Comparison of ENCODE assay signal across 8 mouse cellular contexts in the genomic region with DNA sequence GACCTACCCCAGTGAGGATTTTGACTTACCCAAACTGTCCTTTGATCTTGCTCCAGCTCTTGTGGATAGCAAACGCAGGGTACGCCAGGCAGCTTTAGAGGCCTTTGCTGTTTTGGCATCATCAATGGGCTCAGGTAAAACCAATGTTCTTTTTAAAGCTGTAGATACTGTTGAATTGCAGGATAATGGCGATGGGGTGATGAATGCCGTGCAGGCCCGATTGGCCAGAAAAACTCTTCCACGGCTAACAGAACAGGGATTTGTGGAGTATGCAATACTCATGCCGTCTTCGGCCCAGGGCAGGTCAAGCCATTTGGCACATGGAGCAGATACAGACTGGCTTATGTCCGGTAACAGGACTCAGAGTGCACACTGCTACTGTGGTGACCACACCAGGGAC. TPM values are rescaled to one million over a fixed set of nuclear protein-coding genes. Genes with fewer than 3 reads are reported as not detected.
A peak's percentile ranks its signal among the peaks of the same experiment; 100 is the strongest.
DNase-seq lines count a peak whose midpoint lies in the region; ATAC-seq and TF ChIP-seq lines count a peak whose summit lies in the region.

No protein-coding gene starts in this region.

- no peak for TF ChIP-seq EP300 in stomach, postnatal 0 days (optimal IDR thresholded peaks at IDR 0.05)

- peaks cover 46% of the 10 kb centered on the region for H3K4me1 ChIP-seq in forebrain, embryonic 16.5 days (replicated peaks; ENCODE audit: control insufficient read depth, insufficient read depth, low read length)
- peaks cover 41% of the 10 kb centered on the region for H3K4me1 ChIP-seq in lung, embryonic 15.5 days
- peaks cover 5% of the 10 kb centered on the region; the same call in 1 of the 2 replicates for H3K4me1 ChIP-seq in stomach, postnatal 0 days (replicated peaks; ENCODE audit: control insufficient read depth, insufficient read depth)

- intact Hi-C loops in heart, postnatal 25 days (cut with DNase I), result loop anchor here (2.0 to 10.0 kb wide), 4 partner anchors 49 to 207 kb away; a partner anchor contains a TSS

- WGBS in forebrain, embryonic 16.5 days, result under 1% methylated on average over 9 of the region's 9 CpGs
- 1% methylated on average over 9 of the region's 9 CpGs for WGBS in lung, embryonic 15.5 days
- WGBS in stomach, postnatal 0 days, result under 1% methylated on average over 9 of the region's 9 CpGs

- DNase-seq in heart, adult 11 months, result peak; percentile 88
- DNase-seq in heart, postnatal 25 days (ENCODE audit: low spot score), result no peak
- peak; percentile 36 for DNase-seq in adrenal gland, postnatal 14 days
- DNase-seq in kidney, adult 18-20 months, result peak; percentile 35
- DNase-seq in stomach, postnatal 0 days (ENCODE audit: low spot score), result no peak

- H3K4me2 ChIP-seq in forebrain, embryonic 16.5 days (ENCODE audit: low read length), result peak overlapping the region; percentile 85
- peak overlapping the region; percentile 87 for H3K4me2 ChIP-seq in lung, embryonic 15.5 days
- H3K4me2 ChIP-seq in stomach, postnatal 0 days (replicated peaks; ENCODE audit: low read depth), result peak overlapping the region; percentile 86

- TF ChIP-seq CTCF in stomach, postnatal 0 days (IDR thresholded peaks at IDR 0.05; ENCODE audit: low read depth), result no peak

- H3K36me3 ChIP-seq in forebrain, embryonic 16.5 days (ENCODE audit: control insufficient read depth, insufficient read depth), result no peaks in the 10 kb centered on the region
- H3K36me3 ChIP-seq in lung, embryonic 15.5 days, result no peaks in the 10 kb centered on the region
- no peaks in the 10 kb centered on the region for H3K36me3 ChIP-seq in stomach, postnatal 0 days (ENCODE audit: control insufficient read depth, insufficient read depth, low read length)

- no peaks in the 10 kb centered on the region for H3K27me3 ChIP-seq in forebrain, embryonic 16.5 days (replicated peaks; ENCODE audit: control insufficient read depth, insufficient read depth, low read length)
- H3K27me3 ChIP-seq in lung, embryonic 15.5 days, result no peaks in the 10 kb centered on the region
- H3K27me3 ChIP-seq in stomach, postnatal 0 days (ENCODE audit: control insufficient read depth, insufficient read depth, low read length), result no peaks in the 10 kb centered on the region

- no peaks in the 10 kb centered on the region for H3K9me3 ChIP-seq in forebrain, embryonic 16.5 days (ENCODE audit: control insufficient read depth, low read length)
- no peaks in the 10 kb centered on the region for H3K9me3 ChIP-seq in lung, embryonic 15.5 days
- H3K9me3 ChIP-seq in stomach, postnatal 0 days (ENCODE audit: control insufficient read depth, low read length), result no peaks in the 10 kb centered on the region

- H3K4me3 ChIP-seq in forebrain, embryonic 16.5 days (replicated peaks; ENCODE audit: low read length), result peak overlapping the region; percentile 89
- peak overlapping the region; percentile 96 for H3K4me3 ChIP-seq in lung, embryonic 15.5 days
- H3K4me3 ChIP-seq in stomach, postnatal 0 days (ENCODE audit: low read depth, low read length), result peak overlapping the region; percentile 90

- peak overlapping the region; percentile 86 for H3K9ac ChIP-seq in forebrain, embryonic 16.5 days (replicated peaks; ENCODE audit: low read depth, low read length)
- H3K9ac ChIP-seq in lung, embryonic 15.5 days, result peak overlapping the region; percentile 97
- H3K9ac ChIP-seq in stomach, postnatal 0 days (ENCODE audit: low read length), result peak overlapping the region; percentile 93

- H3K27ac ChIP-seq in forebrain, embryonic 16.5 days (ENCODE audit: low read length), result no peak overlapping the region
- H3K27ac ChIP-seq in lung, embryonic 15.5 days, result no peak overlapping the region
- H3K27ac ChIP-seq in stomach, postnatal 0 days (replicated peaks), result no peak overlapping the region

- ATAC-seq in forebrain, embryonic 16.5 days, result no peak
- ATAC-seq in lung, embryonic 15.5 days (ENCODE audit: borderline replicate concordance, extremely low read depth, low FRiP score, low TSS enrichment), result no peak
- no peak for ATAC-seq in stomach, postnatal 0 days (ENCODE audit: low FRiP score, low TSS enrichment)
- ATAC-seq in erythroid progenitor cell, adult 5-6 weeks (replicated peaks; ENCODE audit: low FRiP score, poor library complexity, severe bottlenecking), result no peak

RNA-seq across cellular contexts. Expression of a gene that starts 1.9 kb away (rescaled TPM):
- total RNA-seq in heart, postnatal 25 days (2021), result 10 to 100 TPM; 11.4 to 16.5 TPM
- 33.4 and 34.1 TPM in 2 replicates for total RNA-seq in adrenal gland, postnatal 14 days (2021)
- polyA plus RNA-seq in forebrain, embryonic 16.5 days (2015; fragmentation: Nextera tagmentation; extraction: Ambion mirVana), result 26.0 and 28.3 TPM in 2 replicates
- 26.5 and 28.5 TPM in 2 replicates for polyA plus RNA-seq in lung, embryonic 15.5 days (2015; fragmentation: Nextera tagmentation; extraction: Ambion mirVana)
- polyA plus RNA-seq in stomach, postnatal 0 days (2015; fragmentation: Nextera tagmentation; extraction: Ambion mirVana), result 11.3 and 11.4 TPM in 2 replicates
- 11.9 and 22.2 TPM in 2 replicates for total RNA-seq in erythroid progenitor cell, adult 5-6 weeks (2015; ENCODE audit: low replicate concordance)
- total RNA-seq in erythroid progenitor cell, adult 5-6 weeks (2017; ENCODE audit: low replicate concordance), result 21.4 and 31.5 TPM in 2 replicates

RNA-seq across cellular contexts. Expression of a gene that starts 2.1 kb away (rescaled TPM):
- total RNA-seq in heart, postnatal 25 days (2021), result 10 to 100 TPM; 11.7 to 14.1 TPM
- total RNA-seq in adrenal gland, postnatal 14 days (2021), result 13.1 and 14.2 TPM in 2 replicates
- 27.7 and 35.9 TPM in 2 replicates for polyA plus RNA-seq in forebrain, embryonic 16.5 days (2015; fragmentation: Nextera tagmentation; extraction: Ambion mirVana)
- 10.7 and 13.6 TPM in 2 replicates for polyA plus RNA-seq in lung, embryonic 15.5 days (2015; fragmentation: Nextera tagmentation; extraction: Ambion mirVana)
- 7.6 and 8.1 TPM in 2 replicates for polyA plus RNA-seq in stomach, postnatal 0 days (2015; fragmentation: Nextera tagmentation; extraction: Ambion mirVana)
- total RNA-seq in erythroid progenitor cell, adult 5-6 weeks (2015; ENCODE audit: low replicate concordance), result 14.8 and 18.9 TPM in 2 replicates
- 9.9 and 13.8 TPM in 2 replicates for total RNA-seq in erythroid progenitor cell, adult 5-6 weeks (2017; ENCODE audit: low replicate concordance)

RNA-seq across cellular contexts. Expression of a gene that starts 49.8 kb away (rescaled TPM):
- 1 to 10 TPM; 3.9 to 4.3 TPM for total RNA-seq in heart, postnatal 25 days (2021)
- 5.1 and 6.5 TPM in 2 replicates for total RNA-seq in adrenal gland, postnatal 14 days (2021)
- polyA plus RNA-seq in forebrain, embryonic 16.5 days (2015; fragmentation: Nextera tagmentation; extraction: Ambion mirVana), result 2.5 and 3.0 TPM in 2 replicates
- 1.4 and 4.3 TPM in 2 replicates for polyA plus RNA-seq in lung, embryonic 15.5 days (2015; fragmentation: Nextera tagmentation; extraction: Ambion mirVana)
- polyA plus RNA-seq in stomach, postnatal 0 days (2015; fragmentation: Nextera tagmentation; extraction: Ambion mirVana), result 2.0 and 2.1 TPM in 2 replicates
- 3.2 TPM in 1 of 2 replicates, not detected in the other for total RNA-seq in erythroid progenitor cell, adult 5-6 weeks (2015; ENCODE audit: low replicate concordance)
- total RNA-seq in erythroid progenitor cell, adult 5-6 weeks (2017; ENCODE audit: low replicate concordance), result 1.3 TPM in 1 of 2 replicates, not detected in the other

Comparison
In these comparisons a context has a peak if more than half of its experiments do, and no peak if none do; other contexts are left out.
1. DNase-seq: peak in heart, adult 11 months (single experiment), adrenal gland, postnatal 14 days (single experiment) and kidney, adult 18-20 months (single experiment); none in heart, postnatal 25 days (single experiment) and stomach, postnatal 0 days (single experiment).
2. Peak in every context shown above with its lines, with median percentiles within 50 percentile points of each other: H3K4me2 ChIP-seq, H3K4me3 ChIP-seq and H3K9ac ChIP-seq.